Mouse (Mus musculus) liver, embryonic 14.5 days (tissue): Measurements from ENCODE around the gene Itpr1. TPM values are rescaled to one million over a fixed set of nuclear protein-coding genes. Genes with fewer than 3 reads are reported as not detected.

ENCODE experiments used
- ATAC-seq: fragments of 200-750 bp; cut with Nextera tagmentation; 2 replicates; pipeline ENCODE4 v1.8.0; 2017; ENCODE audit warnings: moderate number of reproducible peaks, mild to moderate bottlenecking, moderate library complexity; ENCODE audit not compliant: insufficient read depth
- DNase-seq, 3 experiments: peaks; one replicate each; pipeline ENCODE4 v3.0.0-alpha.2; 2012 to 2013; ENCODE audit warnings: low read depth in 3 of 3, low spot score in 3 of 3
- H3K27ac ChIP-seq: fragments of 300-500 bp; sonication (generic); 2 replicates; pipeline ENCODE4 v1.5.1; 2014; ENCODE audit warnings: moderate library complexity, mild to moderate bottlenecking, control low read depth, inconsistent platforms
- H3K27me3 ChIP-seq: fragments of 300-500 bp; sonication (generic); 2 replicates; pipeline ENCODE4 v1.6.1; 2014; ENCODE audit warnings: mild to moderate bottlenecking, low read length, moderate library complexity; ENCODE audit not compliant: control insufficient read depth, insufficient read depth
- H3K36me3 ChIP-seq: fragments of 300-500 bp; sonication (generic); replicated peaks from 2 replicates; pipeline ENCODE4 v1.6.1; 2014; ENCODE audit warnings: low read depth; ENCODE audit not compliant: control insufficient read depth, insufficient read depth
- H3K4me1 ChIP-seq, 2 experiments: fragments of 200-500 bp in 1 of 2; fragments of 300-500 bp in 1 of 2; sonication (generic) in 1 of 2; replicated peaks; 2 replicates each; pipeline ENCODE4 v1.6.1; 2012 to 2014; ENCODE audit warnings: antibody characterized with exemption in 1 of 2, inconsistent platforms in 1 of 2, low read length in 1 of 2; ENCODE audit not compliant: control insufficient read depth in 2 of 2, insufficient read depth in 2 of 2
- H3K4me2 ChIP-seq: fragments of 300-500 bp; sonication (generic); 2 replicates; pipeline ENCODE4 v1.6.1; 2014; ENCODE audit warnings: low read depth, mild to moderate bottlenecking, control low read depth, moderate library complexity
- H3K4me3 ChIP-seq, 2 experiments: fragments of 200-500 bp in 1 of 2; fragments of 300-500 bp in 1 of 2; sonication (generic) in 1 of 2; 2 replicates each; pipeline ENCODE4 v1.5.1; 2012 to 2014; ENCODE audit warnings: low read depth in 2 of 2, low read length in 2 of 2, mild to moderate bottlenecking in 2 of 2, control low read depth in 1 of 2, inconsistent platforms in 1 of 2, moderate library complexity in 1 of 2; ENCODE audit not compliant: insufficient read depth in 1 of 2
- H3K9ac ChIP-seq: fragments of 300-500 bp; sonication (generic); replicated peaks from 2 replicates; pipeline ENCODE4 v1.6.1; 2014; ENCODE audit warnings: mild to moderate bottlenecking, control low read depth, moderate library complexity
- H3K9me3 ChIP-seq: fragments of 300-500 bp; sonication (generic); 2 replicates; pipeline ENCODE4 v1.6.1; 2016; ENCODE audit warnings: low read length, mixed read lengths; ENCODE audit not compliant: control insufficient read depth
- CTCF ChIP-seq: IDR thresholded peaks from 2 replicates; pipeline ENCODE4 v1.5.1; 2016; ENCODE audit warnings: antibody characterized with exemption, low read depth, control low read depth
- EP300 ChIP-seq: IDR thresholded peaks from 2 replicates; pipeline ENCODE4 v1.6.1; 2016; ENCODE audit warnings: antibody characterized with exemption, low read depth
- WGBS: fragments of 180-500 bp; shearing (Covaris S2); extraction: QIAGEN DNeasy Blood & Tissue Kit; methylation state at CpG from one replicate; pipeline ENCODE4 v1.1.7; 2014; ENCODE audit not compliant: insufficient replicate concordance; 5-methylcytosine and 5-hydroxymethylcytosine counted together
- polyA plus RNA-seq, 2 experiments: library from polyadenylated mRNA; depleted of rRNA in 1 of 2; stranded (reverse) in 1 of 2; unstranded in 1 of 2; fragments of >200 nt; fragmentation: Nextera tagmentation in 1 of 2; extraction: Ambion mirVana in 1 of 2; gene quantifications; 2 replicates each; pipeline versions ENCODE4 v1.2.1 to v1.2.3; 2012 to 2014

The Itpr1 gene
- polyA plus RNA-seq, 2 experiments = 1.6 to 3.1 TPM

DNA sequence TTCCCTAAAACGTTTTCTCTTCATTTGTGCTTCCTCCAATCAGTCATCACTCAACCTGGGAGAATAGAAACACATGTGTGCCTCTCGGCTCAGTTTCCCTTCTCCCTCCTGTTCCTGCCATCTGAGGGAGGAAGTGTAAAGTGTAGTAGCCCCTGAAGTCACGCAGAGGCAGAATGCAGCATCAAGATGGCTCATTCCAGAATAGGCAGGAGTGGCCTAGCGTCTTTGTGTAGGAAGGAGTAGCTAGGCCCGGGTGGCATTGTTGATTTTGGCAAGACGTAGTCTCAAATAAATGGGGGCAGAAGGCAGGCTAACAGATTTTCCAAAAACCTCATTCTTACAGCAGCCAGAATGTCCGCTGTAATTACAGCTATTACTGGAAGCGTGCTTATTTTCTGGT lies 24.7 kb downstream of the Itpr1 start:
- Histone ChIP-seq H3K9me3 (no peaks in the 10 kb centered on the region), H3K27ac (no peak overlapping the region), H3K27me3 (no peaks in the 10 kb centered on the region), H3K36me3 (no peaks in the 10 kb centered on the region), H3K4me1 (peaks cover 3 to 13% of the 10 kb centered on the region in 2 experiments; a peak in 3 of 4 replicates), H3K9ac (no peak overlapping the region), H3K4me2 (no peak overlapping the region), H3K4me3 (no peak overlapping the region)
- TF ChIP-seq CTCF (no peak), EP300 (no peak)
- ATAC-seq (no peak), DNase-seq (no peak)
- 57% methylated on average over 8 of the region's 8 CpGs for WGBS

DNA sequence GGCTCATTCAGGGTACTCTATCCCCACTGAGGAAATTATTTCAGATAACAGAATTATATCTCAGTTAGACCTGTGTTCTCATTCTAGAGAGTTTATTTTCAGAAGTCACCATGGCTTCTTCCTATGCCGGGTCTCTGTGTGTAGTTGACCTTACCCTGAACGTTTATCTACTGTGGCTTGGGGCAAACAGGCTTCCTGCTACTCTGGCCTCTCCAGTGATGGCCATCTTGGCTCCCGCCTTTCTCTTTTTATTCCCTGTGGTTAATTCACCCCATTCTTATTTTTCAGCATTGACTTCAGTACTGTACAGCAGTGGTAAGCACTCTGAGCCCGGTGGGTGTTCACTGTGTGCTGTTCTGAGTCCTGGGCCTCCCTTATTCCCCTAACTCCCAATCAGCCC lies 25.1 kb downstream of the Itpr1 start:
- H3K4me3 ChIP-seq = no peak overlapping the region
- 37% methylated on average over 4 of the region's 4 CpGs for WGBS
- H3K4me1 ChIP-seq = peaks cover 2 to 9% of the 10 kb centered on the region in 2 experiments; a peak in 3 of 4 replicates
- no peaks in the 10 kb centered on the region for H3K9me3 ChIP-seq
- no peaks in the 10 kb centered on the region for H3K27me3 ChIP-seq
- TF ChIP-seq EP300 = no peak
- no peak for TF ChIP-seq CTCF
- no peak overlapping the region for H3K4me2 ChIP-seq
- no peak overlapping the region for H3K9ac ChIP-seq
- ATAC-seq (no peak), DNase-seq (no peak)
- no peak overlapping the region for H3K27ac ChIP-seq
- no peaks in the 10 kb centered on the region for H3K36me3 ChIP-seq

DNA sequence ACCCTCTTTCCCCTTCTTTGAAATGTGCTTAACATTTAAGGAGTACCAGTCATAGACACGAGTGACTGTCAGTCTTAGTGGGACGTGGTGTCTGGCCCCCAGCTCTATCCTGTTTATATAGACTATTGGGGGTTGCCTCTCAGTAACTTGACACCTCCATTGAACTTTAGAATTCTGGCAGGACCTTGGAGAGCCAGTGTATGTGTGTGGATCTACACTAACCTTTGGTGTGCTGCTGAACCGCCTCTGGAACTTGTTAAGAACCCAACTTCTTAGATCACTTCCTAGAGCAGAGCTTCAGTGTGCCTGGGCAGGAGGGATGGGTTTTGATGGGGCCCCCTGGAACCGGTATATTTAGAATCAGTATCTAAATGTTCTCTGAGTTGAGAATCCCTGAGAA lies 26.2 kb downstream of the Itpr1 start:
- no peak for ATAC-seq

DNA sequence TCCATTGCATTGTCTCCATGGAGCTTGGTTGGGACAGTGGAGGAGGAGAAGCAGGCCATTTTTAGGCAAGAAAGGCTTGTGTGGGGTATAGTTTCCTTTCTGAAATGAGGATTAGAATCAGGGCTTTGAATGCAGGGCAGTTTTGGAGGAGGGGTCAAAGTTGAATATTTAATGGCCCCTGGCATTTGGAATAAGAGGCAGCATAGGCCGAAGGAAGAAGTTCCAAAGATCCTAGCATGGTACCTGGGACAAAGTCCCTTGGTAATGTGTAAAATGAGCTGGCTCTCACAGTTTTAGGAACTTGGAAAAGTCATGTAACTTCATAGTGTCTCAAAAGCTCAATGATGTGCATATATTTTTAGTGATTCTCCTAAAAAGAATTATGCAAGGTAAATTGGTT lies 27.1 kb downstream of the Itpr1 start:
- WGBS = 61% methylated on average over 1 of the region's 1 CpGs
- H3K4me3 ChIP-seq = no peak overlapping the region
- H3K27me3 ChIP-seq = no peaks in the 10 kb centered on the region
- no peak for DNase-seq
- H3K27ac ChIP-seq = no peak overlapping the region
- H3K36me3 ChIP-seq = no peaks in the 10 kb centered on the region
- TF ChIP-seq CTCF (no peak), EP300 (no peak)
- no peak overlapping the region for H3K9ac ChIP-seq
- H3K4me1 ChIP-seq = peaks cover 0 to 3% of the 10 kb centered on the region in 2 experiments; a peak in 1 of 4 replicates
- H3K9me3 ChIP-seq = no peaks in the 10 kb centered on the region
- no peak for ATAC-seq
- no peak overlapping the region for H3K4me2 ChIP-seq

More for the DNA sequence above, 26.2 kb downstream of the Itpr1 start:
- Histone ChIP-seq H3K9ac (no peak overlapping the region), H3K4me2 (no peak overlapping the region), H3K9me3 (no peaks in the 10 kb centered on the region), H3K4me1 (peaks cover 0 to 7% of the 10 kb centered on the region in 2 experiments; a peak in 1 of 4 replicates), H3K27me3 (no peaks in the 10 kb centered on the region), H3K27ac (no peak overlapping the region), H3K4me3 (no peak overlapping the region), H3K36me3 (no peaks in the 10 kb centered on the region)
- TF ChIP-seq EP300 (no peak), CTCF (no peak)
- 61% methylated on average over 4 of the region's 4 CpGs for WGBS
- DNase-seq = no peak

DNA sequence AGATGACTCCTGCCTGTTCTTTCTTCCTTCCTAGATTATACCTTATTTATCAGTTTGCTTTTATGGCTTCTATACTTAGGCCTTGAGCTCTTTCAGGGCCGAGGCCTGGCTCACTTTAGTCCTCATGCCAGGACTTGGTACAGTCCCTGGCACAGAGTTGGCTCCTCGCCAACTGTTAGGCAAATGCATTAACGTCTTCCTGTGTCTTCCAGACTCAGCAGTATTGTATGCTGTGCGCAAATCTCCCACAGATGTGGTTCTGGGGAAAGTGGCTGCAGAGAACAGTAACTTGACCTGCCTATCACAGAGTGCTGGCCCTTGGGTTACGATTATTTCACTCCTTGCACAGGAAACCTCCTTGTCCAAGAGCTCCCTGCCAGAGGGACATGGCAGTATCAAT lies 27.9 kb downstream of the Itpr1 start:
- TF ChIP-seq EP300 (no peak), CTCF (no peak)
- H3K4me2 ChIP-seq = no peak overlapping the region
- 67% methylated on average over 5 of the region's 5 CpGs for WGBS
- H3K27ac ChIP-seq = no peak overlapping the region
- no peak overlapping the region for H3K4me3 ChIP-seq
- H3K9me3 ChIP-seq = no peaks in the 10 kb centered on the region
- no peak for ATAC-seq
- H3K27me3 ChIP-seq = no peaks in the 10 kb centered on the region
- no peak overlapping the region for H3K9ac ChIP-seq
- DNase-seq = no peak
- H3K4me1 ChIP-seq = peaks cover 0 to 4% of the 10 kb centered on the region in 2 experiments; a peak in 1 of 4 replicates
- H3K36me3 ChIP-seq = no peaks in the 10 kb centered on the region
